22 mouse cellular contexts compared by ENCODE assay signal in genomic region chr16:42772640-42773039, GRCm38 (mm10).
A peak's percentile ranks its signal among the peaks of the same experiment; 100 is the strongest.
DNase-seq lines count a peak whose midpoint lies in the region; TF ChIP-seq lines count a peak whose summit lies in the region.
"Had no signal": no experiment of that assay in that cellular context is flagged by ENCODE, and none has a peak within 500 bp of the region (broad histone marks: within the 10 kb centered on the region; RNA-seq: fewer than 3 reads in every experiment).

No protein-coding gene starts in this region.

- H3K27me3 ChIP-seq in C2C12 (ENCODE audit: control insufficient read depth, insufficient read depth, insufficient read length) (no peaks in the 10 kb centered on the region), MEL (ENCODE audit: control insufficient read depth in 1 of 2, insufficient read depth in 2 of 2, low read length in 2 of 2) (no peaks in the 10 kb centered on the region), myocyte (ENCODE audit: control insufficient read depth, insufficient read depth, insufficient read length) (no peaks in the 10 kb centered on the region)
- H3K27me3 ChIP-seq: embryonic facial prominence, embryonic 12.5 days; forebrain, embryonic 13.5 days; forebrain, embryonic 15.5 days had no signal

- no peak overlapping the region for H3K4me2 ChIP-seq in myocyte (ENCODE audit: low read depth)
- H3K4me2 ChIP-seq: embryonic facial prominence, embryonic 12.5 days; forebrain, embryonic 13.5 days; forebrain, embryonic 15.5 days had no signal

- H3K79me2 ChIP-seq in C2C12 (ENCODE audit: control insufficient read depth, insufficient read depth): no peaks in the 10 kb centered on the region
- no peaks in the 10 kb centered on the region for H3K79me2 ChIP-seq in MEL (ENCODE audit: control insufficient read depth, insufficient read depth, low read length, poor library complexity)
- H3K79me2 ChIP-seq in myocyte (ENCODE audit: control insufficient read depth, insufficient read depth): no peaks in the 10 kb centered on the region

- no peaks in the 10 kb centered on the region for H3K36me3 ChIP-seq in C2C12 (ENCODE audit: control insufficient read depth, insufficient read depth)
- no peaks in the 10 kb centered on the region for H3K36me3 ChIP-seq in MEL (ENCODE audit: control insufficient read depth in 1 of 2, insufficient read depth in 2 of 2, low read length in 2 of 2)
- H3K36me3 ChIP-seq in myocyte (ENCODE audit: control insufficient read depth, insufficient read depth): no peaks in the 10 kb centered on the region
- H3K36me3 ChIP-seq: embryonic facial prominence, embryonic 10.5 days; embryonic facial prominence, embryonic 12.5 days; forebrain, embryonic 15.5 days had no signal

- H3K79me3 ChIP-seq in C2C12 (ENCODE audit: low read depth): no peaks in the 10 kb centered on the region

- H3K9me3 ChIP-seq in MEL (replicated peaks; ENCODE audit: insufficient read depth, low read length): no peaks in the 10 kb centered on the region
- H3K9me3 ChIP-seq: embryonic facial prominence, embryonic 10.5 days; embryonic facial prominence, embryonic 12.5 days; forebrain, embryonic 13.5 days; forebrain, embryonic 15.5 days had no signal

- no peak for TF ChIP-seq CTCF in C2C12 (IDR thresholded peaks at IDR 0.05; ENCODE audit: control insufficient read depth, insufficient read depth, insufficient read length)
- TF ChIP-seq CTCF in MEL (IDR thresholded peaks at IDR 0.05 in 2 of 3, conservative IDR thresholded peaks at IDR 0.05 in 1 of 3; ENCODE audit: control insufficient read depth in 1 of 3, insufficient read depth in 1 of 3, low read depth in 2 of 3, low read length in 3 of 3, poor library complexity in 1 of 3, severe bottlenecking in 1 of 3): no peak

- intact Hi-C loops in heart, postnatal 36 days (cut with DNase I): no loop called here

- H3K4me3 ChIP-seq in C2C12 (ENCODE audit: insufficient read depth, poor library complexity, severe bottlenecking): no peak overlapping the region
- no peak overlapping the region for H3K4me3 ChIP-seq in MEL (ENCODE audit: control insufficient read depth in 1 of 2, insufficient read depth in 1 of 2, low read depth in 2 of 2, low read length in 2 of 2)
- no peak overlapping the region for H3K4me3 ChIP-seq in myocyte
- H3K4me3 ChIP-seq: embryonic facial prominence, embryonic 10.5 days; embryonic facial prominence, embryonic 12.5 days; forebrain, embryonic 13.5 days; forebrain, embryonic 15.5 days had no signal

- no peak for TF ChIP-seq POLR2A in MEL (IDR thresholded peaks at IDR 0.05; ENCODE audit: control insufficient read depth in 1 of 2, insufficient read depth in 1 of 2, low read depth in 1 of 2, low read length in 2 of 2, poor library complexity in 1 of 2)
- no peak for TF ChIP-seq POLR2A in myocyte (IDR thresholded peaks at IDR 0.05; ENCODE audit: insufficient read length, low read depth)

- DNase-seq in lung, postnatal 36 days: peak; percentile 16
- no peak for DNase-seq in lung, adult 18-20 months
- DNase-seq in MEL (ENCODE audit: low read depth, low spot score): peak; percentile 3
- DNase-seq in adrenal gland, adult 18-20 months (ENCODE audit: low spot score in 2 of 2): no peak
- DNase-seq in heart, postnatal 36 days: no peak
- no peak for DNase-seq in urinary bladder, adult 2 months (ENCODE audit: low spot score)
- DNase-seq: adrenal gland, adult 8-10 months; adrenal gland, postnatal 14 days; adrenal gland, postnatal 36 days; B cell, adult 2 months; cerebellum, adult 11-12 months; cerebellum, adult 2 months; cerebellum, adult 9-10 months; cerebellum, postnatal 10 days; cerebellum, postnatal 25 days; forebrain, postnatal 0 days had no signal

- TF ChIP-seq RAD21 in MEL (IDR thresholded peaks at IDR 0.05; ENCODE audit: low read depth, low read length): no peak

- H3K4me1 ChIP-seq in MEL (ENCODE audit: control insufficient read depth in 1 of 2, insufficient read depth in 2 of 2, low read length in 2 of 2): no peaks in the 10 kb centered on the region
- H3K4me1 ChIP-seq: embryonic facial prominence, embryonic 10.5 days; embryonic facial prominence, embryonic 12.5 days; forebrain, embryonic 13.5 days; forebrain, embryonic 15.5 days had no signal

- no peak for TF ChIP-seq EP300 in MEL (IDR thresholded peaks at IDR 0.05; ENCODE audit: low read depth in 1 of 2, low read length in 2 of 2)

- H3K9ac ChIP-seq in MEL (ENCODE audit: control insufficient read depth, low read depth, low read length, poor library complexity, severe bottlenecking): no peak overlapping the region
- H3K9ac ChIP-seq: embryonic facial prominence, embryonic 12.5 days; forebrain, embryonic 13.5 days; forebrain, embryonic 15.5 days; forebrain, postnatal 0 days had no signal

- H3ac ChIP-seq in C2C12 (ENCODE audit: control insufficient read depth, insufficient read length, low read depth) (no peak overlapping the region), myocyte (ENCODE audit: control insufficient read depth, insufficient read length) (no peak overlapping the region)

- H3K27ac ChIP-seq in MEL (ENCODE audit: control insufficient read depth, low read depth, low read length): no peak overlapping the region
- H3K27ac ChIP-seq: embryonic facial prominence, embryonic 10.5 days; embryonic facial prominence, embryonic 12.5 days; forebrain, embryonic 13.5 days; forebrain, embryonic 15.5 days had no signal

TF ChIP-seq in C2C12, 6 proteins besides CTCF, POLR2A, EP300 and RAD21:
- TF ChIP-seq MYOD1 (IDR thresholded peaks at IDR 0.05; ENCODE audit: control insufficient read depth, insufficient read length, low read depth) (peak; percentile 30), MYOG (IDR thresholded peaks at IDR 0.05; ENCODE audit: control insufficient read depth, extremely low read depth, insufficient read length) (no peak), FOSL1 (IDR thresholded peaks at IDR 0.05; ENCODE audit: insufficient read depth, low read length, poor library complexity, severe bottlenecking) (no peak), MAX (IDR thresholded peaks at IDR 0.05) (no peak)

TF ChIP-seq in MEL, 35 proteins besides CTCF, POLR2A, EP300 and RAD21:
- TF ChIP-seq RCOR1 (IDR thresholded peaks at IDR 0.05; ENCODE audit: low read depth, low read length): no peak
- no peak for TF ChIP-seq ZC3H11A (IDR thresholded peaks at IDR 0.05; ENCODE audit: low read depth, low read length)
- TF ChIP-seq KAT2A (conservative IDR thresholded peaks at IDR 0.05; ENCODE audit: low read depth, low read length): no peak
- no peak for TF ChIP-seq UBTF (IDR thresholded peaks at IDR 0.05; ENCODE audit: borderline replicate concordance, insufficient read depth, low read depth, low read length)
- TF ChIP-seq POLR2AphosphoS2 (IDR thresholded peaks at IDR 0.05; ENCODE audit: low read length): no peak
- no peak for TF ChIP-seq ZNF384 (IDR thresholded peaks at IDR 0.05; ENCODE audit: low read depth, low read length)
- TF ChIP-seq MYB (IDR thresholded peaks at IDR 0.05; ENCODE audit: low read depth, low read length): no peak
- no peak for TF ChIP-seq GATA1 (IDR thresholded peaks at IDR 0.05; ENCODE audit: low read depth, low read length)
- TF ChIP-seq HCFC1 (IDR thresholded peaks at IDR 0.05; ENCODE audit: low read depth, low read length): no peak
- no peak for TF ChIP-seq MAX (IDR thresholded peaks at IDR 0.05; ENCODE audit: low read length)
TF ChIP-seq in MEL: peak in this region for 0.

TF ChIP-seq in myocyte, 11 proteins besides CTCF, POLR2A, EP300 and RAD21:
- TF ChIP-seq MYOD1 (IDR thresholded peaks at IDR 0.05; ENCODE audit: control insufficient read depth in 1 of 3, insufficient read length in 2 of 3, low read depth in 2 of 3): peak in 2 of 3 experiments; percentile 49 to 54
- TF ChIP-seq TCF3 (IDR thresholded peaks at IDR 0.05; ENCODE audit: insufficient read length, low read depth): no peak
- TF ChIP-seq MAX (IDR thresholded peaks at IDR 0.05; ENCODE audit: low read depth): no peak
- no peak for TF ChIP-seq USF1 (IDR thresholded peaks at IDR 0.05; ENCODE audit: low read depth)
- no peak for TF ChIP-seq CEBPB (IDR thresholded peaks at IDR 0.05; ENCODE audit: insufficient read depth, poor library complexity, severe bottlenecking)
- TF ChIP-seq POLR2AphosphoS2 (IDR thresholded peaks at IDR 0.05; ENCODE audit: insufficient read length, low read depth): no peak
- TF ChIP-seq REST (IDR thresholded peaks at IDR 0.05; ENCODE audit: insufficient read depth, insufficient read length): no peak
- TF ChIP-seq MYOG (IDR thresholded peaks at IDR 0.05; ENCODE audit: control insufficient read depth in 1 of 3, insufficient read depth in 1 of 3, insufficient read length in 2 of 3, low read depth in 2 of 3): no peak
TF ChIP-seq in myocyte: peak in this region for 1.

Comparison
In these comparisons a context has a peak if more than half of its experiments do, and no peak if none do; other contexts are left out.
1. DNase-seq: peak in lung, postnatal 36 days (single experiment) and MEL (single experiment); none in lung, adult 18-20 months (0 of 2), adrenal gland, adult 18-20 months (0 of 2), heart, postnatal 36 days (0 of 2) and urinary bladder, adult 2 months (single experiment).